Mouse (Mus musculus): ENCODE results near the gene Ryr2.
"Not testable (repeated sequence)": the region's sequence is repeated elsewhere in the genome, so short reads cannot be mapped to it uniquely, and the experiment has no call there.

The Ryr2 gene

DNA sequence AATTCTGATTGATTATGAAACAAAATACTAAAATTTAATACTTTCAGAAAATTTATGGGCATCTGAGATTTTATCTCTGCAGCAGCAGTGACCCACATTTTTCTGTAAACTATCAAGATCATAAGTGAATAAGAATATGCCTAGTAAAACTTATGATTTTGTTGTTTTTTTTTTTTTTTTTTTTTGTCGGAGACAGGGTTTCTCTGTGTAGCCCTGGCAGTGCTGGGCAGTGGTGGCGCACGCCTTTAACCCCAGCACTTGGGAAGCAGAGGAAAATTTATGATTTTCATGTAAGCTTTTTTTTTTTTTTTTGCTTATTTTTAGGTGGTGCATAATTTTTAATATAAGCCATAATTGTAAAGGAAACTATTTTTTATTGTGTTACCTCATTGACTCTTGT is 557.1 kb downstream of the Ryr2 start:
- no peak for DNase-seq (ENCODE audit: low spot score in 2 of 2)

DNA sequence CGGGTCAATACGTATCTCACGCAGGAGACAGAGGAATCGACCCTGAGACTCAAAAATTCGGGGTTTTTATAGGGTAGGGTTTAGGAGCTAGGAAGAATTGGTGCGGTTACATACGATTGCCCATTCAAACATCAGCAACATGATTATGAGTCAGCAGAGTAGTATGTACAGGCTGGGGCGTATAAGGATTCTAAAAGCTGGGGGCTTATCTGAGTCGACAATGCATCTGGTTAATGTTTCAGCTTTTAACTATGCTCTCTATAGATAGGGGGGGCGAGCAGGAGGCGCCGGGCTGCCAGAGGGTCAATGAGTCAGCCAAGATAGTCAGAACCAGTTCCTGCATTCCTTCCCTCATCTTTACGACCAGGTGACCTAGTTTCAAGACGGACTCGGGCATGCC is 557.6 kb downstream of the Ryr2 start:
- not testable (repeated sequence) for DNase-seq (ENCODE audit: low spot score in 2 of 2)

DNA sequence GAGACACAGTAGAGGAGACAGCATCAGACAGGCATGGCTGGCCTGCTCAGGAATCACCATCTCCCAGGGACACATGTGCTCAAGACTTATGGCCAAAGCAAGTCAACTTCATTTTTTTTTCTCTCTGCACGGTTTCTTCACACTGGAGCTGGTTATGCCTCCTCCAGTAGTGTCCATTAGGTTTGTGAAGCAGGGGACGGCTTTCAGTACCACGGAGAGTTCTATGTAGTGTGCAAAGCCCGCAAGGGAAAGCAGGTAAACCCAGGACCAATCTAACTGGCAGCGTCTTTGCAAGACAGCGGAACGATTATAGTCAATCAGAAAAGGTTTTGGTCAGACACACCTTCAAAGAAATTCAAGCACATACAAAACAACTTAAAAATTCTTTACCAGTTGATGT is 560.9 kb downstream of the Ryr2 start:
- DNase-seq (ENCODE audit: low spot score in 2 of 2) = no peak

DNA sequence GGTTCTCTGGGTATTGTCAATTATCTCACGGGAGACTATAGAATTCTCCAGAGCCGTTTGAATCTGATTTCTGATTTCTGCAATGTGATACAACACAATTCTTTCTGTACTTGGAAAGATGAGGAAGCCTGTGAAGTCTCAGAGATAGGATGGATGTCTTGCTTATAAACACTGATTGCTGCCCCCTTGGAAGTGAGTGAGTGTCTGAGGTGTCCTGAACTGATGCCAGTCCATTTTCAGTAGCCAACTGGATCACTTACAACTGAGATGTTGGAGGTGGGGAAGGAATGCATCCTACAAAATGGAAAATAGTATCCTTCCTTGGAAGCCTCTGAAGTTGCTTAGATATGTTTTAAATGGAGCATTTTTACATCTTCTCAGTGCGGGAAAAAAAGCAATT is 564.2 kb downstream of the Ryr2 start:
- no peak for DNase-seq (ENCODE audit: low spot score in 2 of 2)

DNA sequence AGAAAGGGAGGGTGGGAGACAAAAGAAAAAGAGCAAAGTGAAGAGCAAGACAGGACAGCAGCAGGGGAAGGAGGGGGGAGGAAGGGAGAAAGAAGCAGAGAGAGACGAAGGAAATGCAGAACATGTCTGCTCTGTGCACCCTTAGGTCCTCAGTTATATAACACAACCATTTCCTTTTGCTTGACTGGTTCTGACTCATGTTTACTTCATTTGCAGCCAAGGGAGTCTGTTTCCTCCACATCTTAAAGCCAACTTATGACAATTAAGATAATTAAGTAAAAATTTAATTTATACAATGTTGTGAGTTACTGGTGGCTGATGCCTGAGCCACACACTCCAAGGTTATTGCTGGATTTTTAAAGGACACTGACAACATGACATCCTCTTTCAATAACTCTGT is 569.9 kb downstream of the Ryr2 start:
- DNase-seq (ENCODE audit: low spot score in 2 of 2) = no peak

DNA sequence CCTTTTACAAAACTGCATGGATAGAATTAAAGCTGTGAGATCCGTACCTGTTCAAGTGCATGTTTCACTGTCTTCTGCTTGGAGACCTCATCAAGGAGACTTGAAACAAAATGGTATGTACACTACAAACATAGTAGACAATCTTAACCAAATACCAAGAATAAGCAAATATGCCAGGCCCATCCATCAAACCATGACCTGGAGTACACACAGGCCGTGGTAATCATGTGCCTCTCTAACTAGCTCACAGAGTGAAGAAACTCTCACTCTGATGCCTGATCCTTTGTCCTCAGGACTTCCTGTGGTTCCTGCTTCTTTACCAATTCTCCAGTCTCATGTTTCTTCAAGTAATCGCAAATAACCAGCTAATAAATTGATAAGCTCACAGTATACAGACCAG is 570.9 kb downstream of the Ryr2 start:
- DNase-seq (ENCODE audit: low spot score in 2 of 2) = no peak

DNA sequence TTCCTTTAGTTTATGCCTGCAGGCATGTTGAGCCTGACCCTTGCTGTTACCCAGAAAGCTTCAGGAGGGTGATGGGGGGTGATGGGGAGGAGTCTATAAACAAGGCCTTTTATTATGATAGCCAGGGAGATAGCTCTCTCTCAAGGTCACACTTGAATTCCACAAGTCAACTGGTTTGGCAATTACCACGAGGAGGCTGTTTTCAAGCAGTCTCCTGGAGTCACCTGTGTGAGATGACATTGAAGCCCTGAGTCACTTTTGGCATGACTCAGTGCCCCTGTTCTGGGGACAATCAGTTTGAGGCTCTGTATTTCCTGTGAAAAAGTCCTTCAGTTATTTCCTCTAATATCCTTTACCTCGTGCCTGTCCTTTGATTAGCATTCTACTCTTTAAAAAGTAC is 573.5 kb downstream of the Ryr2 start:
- no peak for DNase-seq (ENCODE audit: low spot score in 2 of 2)

DNA sequence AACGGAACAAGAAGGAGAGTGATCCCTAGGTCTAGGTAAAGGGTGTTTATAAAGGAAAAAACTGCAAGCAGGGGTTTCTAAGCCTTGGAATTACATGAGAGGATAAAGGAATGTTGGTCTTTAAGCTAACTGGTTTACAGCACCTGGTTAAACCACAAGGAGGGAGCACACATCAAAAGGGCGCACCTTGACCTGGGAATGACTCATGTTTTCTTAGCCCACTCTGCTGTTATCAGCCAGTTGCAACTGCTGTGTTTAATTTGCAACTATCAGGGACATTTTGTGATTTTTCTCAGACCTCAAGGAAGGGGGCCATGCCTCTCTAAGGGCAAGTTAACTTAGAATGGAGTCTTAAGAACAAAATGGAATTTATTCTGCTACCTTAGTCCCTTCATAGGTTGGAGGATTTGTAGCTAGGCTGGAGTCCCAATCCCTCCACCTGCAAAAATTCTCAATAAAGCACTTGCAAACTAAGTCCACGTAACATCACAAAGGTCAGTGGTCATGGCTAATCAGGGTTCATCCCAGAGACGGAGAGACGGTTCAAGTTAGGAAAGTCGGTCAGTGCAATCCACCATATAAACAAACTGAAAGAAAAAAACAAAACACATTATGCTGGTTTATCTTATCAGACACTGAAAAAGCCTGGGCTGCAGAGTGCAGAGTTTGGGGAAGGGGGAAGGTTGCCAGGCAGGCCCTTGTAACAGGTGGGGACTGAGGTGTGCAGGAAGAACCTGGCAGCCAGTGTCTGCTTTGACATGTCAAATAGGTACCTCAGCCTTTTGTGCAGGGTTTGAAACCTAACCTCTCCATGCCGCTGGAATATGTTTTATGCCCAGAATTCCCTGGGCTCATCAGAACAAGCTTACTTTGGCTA is 574.5 kb downstream of the Ryr2 start:
- DNase-seq (ENCODE audit: low spot score in 2 of 2) = no peak

DNA sequence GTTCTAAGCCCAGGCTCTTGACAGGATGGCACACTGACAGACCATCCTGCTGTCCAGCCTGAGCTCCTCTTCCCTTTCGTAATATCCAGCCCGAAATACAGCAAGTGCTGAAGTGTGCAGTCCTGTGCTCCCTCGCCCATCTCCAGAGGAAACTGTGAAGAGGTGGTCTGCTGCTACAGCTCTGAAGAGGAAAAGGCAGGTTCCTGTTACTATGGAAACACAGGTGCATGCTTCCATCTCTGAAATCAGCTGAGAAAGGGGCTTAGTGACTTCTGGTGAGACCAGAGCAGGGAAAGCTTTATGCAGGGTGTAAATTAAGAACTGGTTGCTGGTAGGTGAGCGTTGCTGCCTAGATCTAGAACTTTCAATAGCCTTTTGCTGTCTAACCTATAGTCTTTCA is 583.1 kb downstream of the Ryr2 start:
- DNase-seq (ENCODE audit: low spot score in 2 of 2) = no peak

DNA sequence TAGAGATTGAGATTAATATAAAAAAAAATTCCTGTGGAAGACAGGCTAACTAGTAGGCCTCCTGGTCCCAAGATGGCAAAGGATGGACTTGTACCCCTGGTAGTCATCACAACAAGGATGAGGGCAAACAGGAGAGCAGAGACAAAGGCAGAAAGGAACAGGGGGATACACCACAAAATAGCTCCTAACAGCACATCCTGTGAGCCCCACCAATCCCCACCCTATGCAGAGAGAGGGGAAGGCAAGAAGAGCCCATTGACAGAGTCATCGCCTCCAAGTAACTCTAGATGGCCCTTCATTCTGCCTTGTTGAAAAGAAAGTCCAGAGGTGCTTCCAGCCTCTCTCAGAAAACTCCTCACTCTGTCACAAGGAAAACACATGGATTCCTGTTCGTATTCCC is 586.0 kb downstream of the Ryr2 start:
- DNase-seq (ENCODE audit: low spot score in 2 of 2) = no peak

DNA sequence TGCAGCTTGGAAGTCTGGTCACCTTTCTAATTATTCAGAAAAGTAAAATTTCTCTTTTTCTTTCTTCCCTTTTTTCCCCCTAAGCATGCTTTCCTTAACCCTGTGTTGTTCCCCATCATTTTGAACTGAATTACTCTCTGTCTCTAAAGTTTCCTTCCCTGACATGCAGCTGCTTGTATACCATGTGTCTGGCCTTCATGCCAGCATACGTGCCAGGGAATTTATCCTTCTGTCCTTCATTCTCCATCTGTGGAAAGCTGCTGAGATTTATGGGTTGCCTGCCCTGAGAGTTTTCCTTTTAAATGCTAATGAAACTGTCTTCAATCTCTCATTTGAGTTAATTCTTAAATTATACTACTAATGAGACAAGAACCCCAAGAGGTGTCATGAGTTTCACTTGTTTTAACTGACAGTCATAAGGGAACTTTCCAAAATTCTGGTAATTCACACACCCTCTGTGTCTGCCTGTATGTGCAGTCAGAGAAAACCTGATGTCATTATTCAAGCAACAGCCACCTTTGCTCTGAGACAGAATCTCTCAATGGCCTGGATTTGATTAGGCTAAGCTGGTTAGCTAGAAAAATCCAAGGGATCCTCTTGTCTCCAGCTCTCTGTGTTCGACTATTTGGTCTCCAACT is 595.1 kb downstream of the Ryr2 start:
- no peak for DNase-seq (ENCODE audit: low spot score in 2 of 2)
